Mouse (Mus musculus) kidney, embryonic 14.5 days (tissue): ENCODE data around the gene Tmem269. TPM values are rescaled to one million over a fixed set of nuclear protein-coding genes. Genes with fewer than 3 reads are reported as not detected.

ENCODE experiments used
- ATAC-seq: fragments of 200-750 bp; cut with Nextera tagmentation; 2 replicates; pipeline ENCODE4 v1.8.0; 2017; ENCODE audit warnings: moderate number of reproducible peaks, mild to moderate bottlenecking, moderate TSS enrichment, moderate library complexity; ENCODE audit not compliant: low FRiP score, low TSS enrichment
- H3K27ac ChIP-seq: fragments of 300-500 bp; sonication (generic); 2 replicates; pipeline ENCODE4 v1.5.1; 2014; ENCODE audit warnings: low read depth, mild to moderate bottlenecking, low read length, moderate library complexity, mixed read lengths
- H3K27me3 ChIP-seq: fragments of 300-500 bp; sonication (generic); 2 replicates; pipeline ENCODE4 v1.6.1; 2014; ENCODE audit warnings: mild to moderate bottlenecking, low read length; ENCODE audit not compliant: control insufficient read depth, insufficient read depth
- H3K36me3 ChIP-seq: fragments of 300-500 bp; sonication (generic); 2 replicates; pipeline ENCODE4 v1.6.1; 2014; ENCODE audit warnings: low read length, mixed read lengths; ENCODE audit not compliant: control insufficient read depth, insufficient read depth
- H3K4me1 ChIP-seq: fragments of 300-500 bp; sonication (generic); 2 replicates; pipeline ENCODE4 v1.6.1; 2014; ENCODE audit warnings: low read length, mixed read lengths; ENCODE audit not compliant: control insufficient read depth, insufficient read depth
- H3K4me2 ChIP-seq: fragments of 300-500 bp; sonication (generic); replicated peaks from 2 replicates; pipeline ENCODE4 v1.6.1; 2014; ENCODE audit warnings: low read depth, mild to moderate bottlenecking, low read length
- H3K4me3 ChIP-seq: fragments of 300-500 bp; sonication (generic); 2 replicates; pipeline ENCODE4 v1.5.1; 2014; ENCODE audit warnings: mild to moderate bottlenecking, low read length
- H3K9ac ChIP-seq: fragments of 300-500 bp; sonication (generic); 2 replicates; pipeline ENCODE4 v1.6.1; 2014; ENCODE audit warnings: low read depth, mild to moderate bottlenecking, low read length, moderate library complexity
- H3K9me3 ChIP-seq: fragments of 300-500 bp; sonication (generic); 2 replicates; pipeline ENCODE4 v1.6.1; 2016; ENCODE audit warnings: low read length; ENCODE audit not compliant: control insufficient read depth
- WGBS: fragments of 180-500 bp; shearing (Covaris S2); extraction: QIAGEN DNeasy Blood & Tissue Kit; methylation state at CpG from one replicate; pipeline ENCODE4 v1.1.7; 2014; 5-methylcytosine and 5-hydroxymethylcytosine counted together
- polyA plus RNA-seq: library from polyadenylated mRNA; unstranded; fragments of >200 nt; fragmentation: Nextera tagmentation; extraction: Ambion mirVana; gene quantifications from 2 replicates; pipeline ENCODE4 v1.2.1, GENCODE M21; 2014

Gene Tmem269
- polyA plus RNA-seq, 1 experiment from 2014 or later, result not detected

DNA sequence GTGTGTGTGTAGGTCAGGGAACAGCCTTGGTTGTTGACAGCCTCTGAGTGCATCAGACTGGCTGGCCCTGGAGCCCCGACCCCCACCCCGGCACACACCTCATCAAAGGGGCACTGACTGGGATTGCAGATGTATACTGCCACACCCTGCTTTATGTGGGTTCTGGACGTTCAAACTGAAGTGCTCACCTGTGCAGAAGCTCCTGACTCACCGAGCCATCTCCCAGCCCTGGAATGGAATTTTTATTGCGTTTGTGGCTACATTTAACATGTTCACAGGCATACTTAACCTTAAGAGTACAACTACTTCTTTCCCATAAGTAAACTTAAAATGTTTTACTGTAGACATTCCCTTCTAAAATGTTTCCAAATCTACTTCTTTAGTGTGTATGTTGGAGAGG lies 60.1 kb downstream of the Tmem269 start:
- no peaks in the 10 kb centered on the region for H3K9me3 ChIP-seq
- no peak overlapping the region for H3K9ac ChIP-seq
- no peak overlapping the region for H3K4me3 ChIP-seq
- 83% methylated on average over 5 of the region's 5 CpGs for WGBS
- no peak overlapping the region for H3K4me2 ChIP-seq
- no peak overlapping the region for H3K27ac ChIP-seq
- H3K27me3 ChIP-seq, result no peaks in the 10 kb centered on the region
- no peaks in the 10 kb centered on the region for H3K36me3 ChIP-seq
- no peaks in the 10 kb centered on the region for H3K4me1 ChIP-seq
- no peak for ATAC-seq

- no peak overlapping the region for H3K27ac ChIP-seq
- H3K9ac ChIP-seq, result no peak overlapping the region
- WGBS, result 28% methylated on average over 2 of the region's 2 CpGs
- H3K4me1 ChIP-seq, result no peaks in the 10 kb centered on the region
- no peak overlapping the region for H3K4me3 ChIP-seq
- H3K9me3 ChIP-seq, result no peaks in the 10 kb centered on the region
- H3K27me3 ChIP-seq, result no peaks in the 10 kb centered on the region
- ATAC-seq, result no peak
- H3K36me3 ChIP-seq, result no peaks in the 10 kb centered on the region
- no peak overlapping the region for H3K4me2 ChIP-seq
These were observed 60.8 kb downstream of the Tmem269 start for GRCm38 (mm10) chr4:119157186-119157585.

Other genes starting within 250 kb of the Tmem269 start
- gene Slc2a1, start 109.5 kb downstream of the Tmem269 start, polyA plus RNA-seq, result 53.6 and 74.1 TPM in 2 replicates
- 10.2 and 11.0 TPM in 2 replicates for gene Zfp691, start 44.0 kb downstream of the Tmem269 start, polyA plus RNA-seq
- 0.49 and 1.3 TPM in 2 replicates for gene Ermap, start 28.2 kb downstream of the Tmem269 start, polyA plus RNA-seq
- 131 and 180 TPM in 2 replicates for gene Svbp, start 22.9 kb downstream of the Tmem269 start, polyA plus RNA-seq
- 33.6 and 37.6 TPM in 2 replicates for gene AU022252, start 14.5 kb upstream of the Tmem269 start, polyA plus RNA-seq
- gene P3h1, start 14.7 kb upstream of the Tmem269 start, polyA plus RNA-seq, result 28.9 and 34.4 TPM in 2 replicates
- 5.9 and 10.4 TPM in 2 replicates for gene Cldn19, start 37.2 kb upstream of the Tmem269 start, polyA plus RNA-seq
- 969 and 1,061 TPM in 2 replicates for gene Ybx1, start 76.4 kb upstream of the Tmem269 start, polyA plus RNA-seq
- 122 and 153 TPM in 2 replicates for gene Ppih, start 102.3 kb upstream of the Tmem269 start, polyA plus RNA-seq
- gene Ccdc30, start 197.3 kb upstream of the Tmem269 start, polyA plus RNA-seq, result 8.7 and 9.2 TPM in 2 replicates
- gene Ppcs, start 204.2 kb upstream of the Tmem269 start, polyA plus RNA-seq, result 48.9 and 51.5 TPM in 2 replicates
- 0.53 and 0.86 TPM in 2 replicates for gene Zmynd12, start 204.6 kb upstream of the Tmem269 start, polyA plus RNA-seq